21 mouse cellular contexts compared by ENCODE assay signal in the genomic region with DNA sequence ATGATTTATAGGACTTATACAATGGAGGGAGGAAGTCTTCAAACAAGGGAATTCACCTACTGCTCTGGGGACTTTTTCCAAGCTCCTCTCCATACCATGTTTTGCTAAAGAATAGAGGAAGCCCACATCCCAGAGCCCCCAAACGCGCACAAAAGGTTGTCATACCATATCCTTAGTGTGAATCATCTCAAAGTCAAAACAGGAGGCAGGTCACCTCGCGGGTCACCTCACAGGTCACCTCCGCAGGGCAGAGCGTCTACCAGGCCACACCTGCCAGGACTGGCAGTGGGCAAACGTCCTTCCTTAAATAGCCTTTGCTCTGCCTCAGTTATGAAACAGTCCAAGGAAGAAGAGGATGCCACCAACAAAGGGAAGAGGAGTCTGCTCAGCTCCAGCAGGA.
DNase-seq lines count a peak whose midpoint lies in the region; ATAC-seq and TF ChIP-seq lines count a peak whose summit lies in the region.
"Had no signal": no experiment of that assay in that cellular context is flagged by ENCODE, and none has a peak within 500 bp of the region (broad histone marks: within the 10 kb centered on the region; RNA-seq: fewer than 3 reads in every experiment).

No protein-coding gene starts in this region.

- H3K9ac ChIP-seq in kidney, postnatal 0 days (ENCODE audit: low read depth, low read length), result no peak overlapping the region
- H3K9ac ChIP-seq in kidney, embryonic 14.5 days (ENCODE audit: low read depth, low read length), result no peak overlapping the region
- H3K9ac ChIP-seq in lung, embryonic 15.5 days, result no peak overlapping the region
- H3K9ac ChIP-seq: forebrain, embryonic 13.5 days; hindbrain, embryonic 13.5 days had no signal

- H3K4me3 ChIP-seq in kidney, adult 2 months (ENCODE audit: insufficient read depth, low read depth, low read length), result no peak overlapping the region
- no peak overlapping the region for H3K4me3 ChIP-seq in kidney, postnatal 0 days (replicated peaks; ENCODE audit: low read depth, low read length)
- no peak overlapping the region for H3K4me3 ChIP-seq in kidney, embryonic 14.5 days (ENCODE audit: low read length)
- no peak overlapping the region for H3K4me3 ChIP-seq in lung, embryonic 15.5 days
- H3K4me3 ChIP-seq in gastrocnemius, adult 2 months, result no peak overlapping the region
- H3K4me3 ChIP-seq: forebrain, embryonic 10.5 days; forebrain, embryonic 13.5 days; hindbrain, embryonic 13.5 days had no signal

- intact Hi-C loops in gastrocnemius, adult 2 months (cut with DNase I), result loop anchor here (10.0 kb wide), 1 partner anchor 177 kb away; no protein-coding TSS in a partner anchor

- WGBS in kidney, adult 2 months, result 58% methylated on average over 7 of the region's 7 CpGs
- WGBS in kidney, postnatal 0 days, result 54% methylated on average over 7 of the region's 7 CpGs
- WGBS in kidney, embryonic 14.5 days, result 63% methylated on average over 7 of the region's 7 CpGs
- 61% methylated on average over 7 of the region's 7 CpGs for WGBS in lung, embryonic 15.5 days

- no peak overlapping the region for H3K27ac ChIP-seq in kidney, adult 2 months (ENCODE audit: insufficient read depth, low read depth, low read length)
- H3K27ac ChIP-seq in kidney, postnatal 0 days, result no peak overlapping the region
- H3K27ac ChIP-seq in kidney, embryonic 14.5 days (ENCODE audit: low read depth, low read length), result no peak overlapping the region
- H3K27ac ChIP-seq in lung, embryonic 15.5 days, result 0 out of 2 replicates have a peak overlapping the region, but pooled peaks have one; percentile 20
- H3K27ac ChIP-seq in gastrocnemius, adult 2 months, result no peak overlapping the region
- H3K27ac ChIP-seq: forebrain, embryonic 10.5 days; forebrain, embryonic 13.5 days; hindbrain, embryonic 13.5 days had no signal

- no peak for ATAC-seq in kidney, postnatal 0 days (replicated peaks; ENCODE audit: low FRiP score, low read depth)
- ATAC-seq in kidney, embryonic 14.5 days (ENCODE audit: low FRiP score, low TSS enrichment), result no peak
- ATAC-seq in lung, embryonic 15.5 days (ENCODE audit: borderline replicate concordance, extremely low read depth, low FRiP score, low TSS enrichment), result no peak
- ATAC-seq: CD4-positive, CD25-positive, alpha-beta regulatory T cell, adult 4 months; forebrain, embryonic 13.5 days; forebrain, embryonic 16.5 days; hindbrain, embryonic 16.5 days had no signal

- H3K4me1 ChIP-seq in kidney, adult 2 months (ENCODE audit: control insufficient read depth, insufficient read depth, low read length), result peaks cover under 1% of the 10 kb centered on the region; the same call in 1 of the 2 replicates
- peaks cover 10% of the 10 kb centered on the region; the same call in 1 of the 2 replicates for H3K4me1 ChIP-seq in kidney, postnatal 0 days (replicated peaks; ENCODE audit: insufficient read depth, low read length)
- peaks cover 22% of the 10 kb centered on the region for H3K4me1 ChIP-seq in kidney, embryonic 14.5 days (ENCODE audit: control insufficient read depth, insufficient read depth, low read length)
- H3K4me1 ChIP-seq in lung, embryonic 15.5 days, result peaks cover 27% of the 10 kb centered on the region

- H3K4me2 ChIP-seq in kidney, postnatal 0 days (ENCODE audit: low read length), result no peak overlapping the region
- no peak overlapping the region for H3K4me2 ChIP-seq in kidney, embryonic 14.5 days (replicated peaks; ENCODE audit: low read depth, low read length)
- no peak overlapping the region for H3K4me2 ChIP-seq in lung, embryonic 15.5 days
- H3K4me2 ChIP-seq: forebrain, embryonic 13.5 days; heart, embryonic 11.5 days; hindbrain, embryonic 13.5 days had no signal

- no peak for TF ChIP-seq CTCF in kidney, adult 2 months (conservative IDR thresholded peaks at IDR 0.05; ENCODE audit: insufficient read depth, insufficient read length, low read depth, low read length)
- no peak for TF ChIP-seq CTCF in kidney, postnatal 0 days (IDR thresholded peaks at IDR 0.05; ENCODE audit: low read depth)
- TF ChIP-seq CTCF in gastrocnemius, adult 2 months (IDR thresholded peaks at IDR 0.05), result no peak

- H3K9me3 ChIP-seq in kidney, postnatal 0 days (replicated peaks; ENCODE audit: low read length), result no peaks in the 10 kb centered on the region
- H3K9me3 ChIP-seq in kidney, embryonic 14.5 days (ENCODE audit: control insufficient read depth, low read length), result no peaks in the 10 kb centered on the region
- no peaks in the 10 kb centered on the region for H3K9me3 ChIP-seq in lung, embryonic 15.5 days
- H3K9me3 ChIP-seq: forebrain, embryonic 10.5 days; forebrain, embryonic 13.5 days; hindbrain, embryonic 13.5 days had no signal

- H3K36me3 ChIP-seq in kidney, adult 2 months (ENCODE audit: control insufficient read depth, insufficient read depth, low read length), result no peaks in the 10 kb centered on the region
- no peaks in the 10 kb centered on the region for H3K36me3 ChIP-seq in kidney, postnatal 0 days (ENCODE audit: insufficient read depth, low read length)
- no peaks in the 10 kb centered on the region for H3K36me3 ChIP-seq in kidney, embryonic 14.5 days (ENCODE audit: control insufficient read depth, insufficient read depth, low read length)
- H3K36me3 ChIP-seq in lung, embryonic 15.5 days, result no peaks in the 10 kb centered on the region
- H3K36me3 ChIP-seq: forebrain, embryonic 10.5 days; hindbrain, embryonic 13.5 days had no signal

- DNase-seq in kidney, adult 2 months, result peak; percentile 14
- DNase-seq in kidney, adult 11 months, result no peak
- peak; percentile 42 for DNase-seq in kidney, postnatal 0 days (ENCODE audit: low spot score)
- DNase-seq in lung, postnatal 4 days, result no peak
- DNase-seq in gastrocnemius, adult 2 months, result no peak
- DNase-seq: adrenal gland, postnatal 10 days; adrenal gland, postnatal 36 days; cerebellum, adult 18-20 months; cerebellum, adult 9-10 months; cerebellum, postnatal 14 days; gastrocnemius, postnatal 14 days; heart, adult 11 months had no signal

- no peaks in the 10 kb centered on the region for H3K27me3 ChIP-seq in kidney, adult 2 months (replicated peaks; ENCODE audit: control insufficient read depth, insufficient read depth, low read length)
- no peaks in the 10 kb centered on the region for H3K27me3 ChIP-seq in kidney, postnatal 0 days (ENCODE audit: insufficient read depth, low read length)
- H3K27me3 ChIP-seq in kidney, embryonic 14.5 days (ENCODE audit: control insufficient read depth, insufficient read depth, low read length), result no peaks in the 10 kb centered on the region
- H3K27me3 ChIP-seq in lung, embryonic 15.5 days, result no peaks in the 10 kb centered on the region
- H3K27me3 ChIP-seq: forebrain, embryonic 13.5 days; hindbrain, embryonic 13.5 days had no signal

- TF ChIP-seq POLR2A in kidney, adult 2 months (IDR thresholded peaks at IDR 0.05; ENCODE audit: low read depth, low read length), result no peak

Comparison
In these comparisons a context has a peak if more than half of its experiments do, and no peak if none do; other contexts are left out.
1. DNase-seq: peak in kidney, adult 2 months (single experiment) and kidney, postnatal 0 days (single experiment); none in kidney, adult 11 months (single experiment), lung, postnatal 4 days (0 of 2) and gastrocnemius, adult 2 months (single experiment).